Mouse (Mus musculus) right cerebral cortex, postnatal 25 days (tissue): ENCODE measurements around the gene Cuedc1.

ENCODE experiments used
- DNase-seq: peaks from one replicate; pipeline ENCODE4 v3.0.0; 2022

Cuedc1 gene

DNA sequence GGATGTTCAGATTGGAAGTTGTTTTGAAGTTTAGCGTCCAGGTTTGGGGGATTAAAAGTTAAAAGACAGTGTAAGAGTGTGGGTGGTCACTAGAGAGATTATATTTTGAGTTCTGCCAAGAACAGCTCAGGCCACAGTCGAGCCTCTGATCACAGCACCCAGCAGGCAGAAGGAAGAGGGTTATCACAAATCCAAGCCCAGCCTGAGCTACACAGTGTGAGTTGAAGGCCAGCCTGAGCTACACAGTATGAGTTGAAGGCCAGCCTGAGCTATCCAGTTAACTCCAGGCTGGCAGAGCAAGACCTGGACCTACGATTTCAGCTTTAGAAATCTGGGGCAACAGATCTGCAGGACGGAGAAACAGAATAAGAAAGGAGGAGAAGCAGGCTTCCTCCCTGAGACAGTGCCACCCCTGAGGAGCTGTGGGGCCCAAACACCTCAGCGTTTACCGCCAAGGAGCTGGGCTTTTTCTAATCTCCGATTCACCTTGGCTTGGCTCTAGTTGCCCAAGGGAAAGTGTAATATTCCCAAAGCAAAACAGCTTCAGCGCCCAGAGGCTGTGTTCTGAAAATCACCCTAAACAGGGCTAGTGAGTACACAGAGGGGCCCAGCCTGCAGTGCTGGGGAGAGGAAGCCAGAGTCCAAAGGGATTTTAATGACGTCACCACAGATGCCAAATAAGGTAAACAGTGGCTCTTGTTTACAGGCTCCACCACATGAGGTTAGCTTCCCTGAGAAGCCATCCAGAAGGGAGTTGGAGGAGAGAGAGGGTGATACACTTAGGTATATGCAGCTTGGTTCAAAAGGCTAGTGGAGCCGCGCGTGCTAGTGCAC, 143.8 kb downstream of the Cuedc1 start:
- DNase-seq: no peak
